Mouse (Mus musculus) small intestine, adult 2 months (tissue): Measurements from ENCODE around the gene Gm16181.

ENCODE experiments used
- CTCF ChIP-seq: fragments of 200-500 bp; IDR thresholded peaks from 2 replicates; pipeline ENCODE4 v1.5.1; 2012; ENCODE audit warnings: low read depth, mild to moderate bottlenecking, control low read depth, inconsistent platforms, low read length, moderate library complexity, mixed read lengths; ENCODE audit not compliant: insufficient replicate concordance, insufficient read length; ENCODE audit errors: extremely low read depth
- POLR2A ChIP-seq: fragments of 200-500 bp; IDR thresholded peaks from 2 replicates; pipeline ENCODE4 v1.6.1; 2012; ENCODE audit warnings: low read depth, mild to moderate bottlenecking, control low read depth, inconsistent platforms, low read length, moderate library complexity

GRCm38 (mm10) chr17:35253293-35254093 lies 32.9 kb downstream of the Gm16181 start:
- TF ChIP-seq POLR2A = no peak
- TF ChIP-seq CTCF = no peak
